Mouse (Mus musculus): ENCODE data around the gene Nek6. TPM values are rescaled to one million over a fixed set of nuclear protein-coding genes. Genes with fewer than 3 reads are reported as not detected.

The Nek6 gene
- polyA plus RNA-seq, 1 experiment from 2014 or later: 96.0 TPM

- Histone ChIP-seq H3K9ac (replicated peaks) (no peak overlapping the region), H3K4me3 (no peak overlapping the region), H3K27ac (replicated peaks) (no peak overlapping the region), H3K4me2 (replicated peaks) (no peak overlapping the region), H3K27me3 (no peaks in the 10 kb centered on the region), H3K36me3 (no peaks in the 10 kb centered on the region), H3K4me1 (no peaks in the 10 kb centered on the region; the same call in 1 of the 2 replicates), H3K9me3 (no peaks in the 10 kb centered on the region)
- WGBS: 81% methylated on average over 11 of the region's 11 CpGs
- no peak for ATAC-seq (ENCODE audit: low FRiP score, low read depth)
These were observed 26.9 kb upstream of the Nek6 start for GRCm38 (mm10) chr2:38484556-38484955.

- 88% methylated on average over 3 of the region's 3 CpGs for WGBS
- no peak overlapping the region for H3K27ac ChIP-seq (replicated peaks)
- H3K4me3 ChIP-seq: no peak overlapping the region
- H3K9me3 ChIP-seq: no peaks in the 10 kb centered on the region
- no peak for ATAC-seq (ENCODE audit: low FRiP score, low read depth)
- H3K27me3 ChIP-seq: no peaks in the 10 kb centered on the region
- no peaks in the 10 kb centered on the region for H3K36me3 ChIP-seq
- H3K9ac ChIP-seq (replicated peaks): no peak overlapping the region
- H3K4me2 ChIP-seq (replicated peaks): no peak overlapping the region
- no peaks in the 10 kb centered on the region; the same call in 1 of the 2 replicates for H3K4me1 ChIP-seq
These were observed 26.0 kb upstream of the Nek6 start for GRCm38 (mm10) chr2:38485409-38485808.

DNA sequence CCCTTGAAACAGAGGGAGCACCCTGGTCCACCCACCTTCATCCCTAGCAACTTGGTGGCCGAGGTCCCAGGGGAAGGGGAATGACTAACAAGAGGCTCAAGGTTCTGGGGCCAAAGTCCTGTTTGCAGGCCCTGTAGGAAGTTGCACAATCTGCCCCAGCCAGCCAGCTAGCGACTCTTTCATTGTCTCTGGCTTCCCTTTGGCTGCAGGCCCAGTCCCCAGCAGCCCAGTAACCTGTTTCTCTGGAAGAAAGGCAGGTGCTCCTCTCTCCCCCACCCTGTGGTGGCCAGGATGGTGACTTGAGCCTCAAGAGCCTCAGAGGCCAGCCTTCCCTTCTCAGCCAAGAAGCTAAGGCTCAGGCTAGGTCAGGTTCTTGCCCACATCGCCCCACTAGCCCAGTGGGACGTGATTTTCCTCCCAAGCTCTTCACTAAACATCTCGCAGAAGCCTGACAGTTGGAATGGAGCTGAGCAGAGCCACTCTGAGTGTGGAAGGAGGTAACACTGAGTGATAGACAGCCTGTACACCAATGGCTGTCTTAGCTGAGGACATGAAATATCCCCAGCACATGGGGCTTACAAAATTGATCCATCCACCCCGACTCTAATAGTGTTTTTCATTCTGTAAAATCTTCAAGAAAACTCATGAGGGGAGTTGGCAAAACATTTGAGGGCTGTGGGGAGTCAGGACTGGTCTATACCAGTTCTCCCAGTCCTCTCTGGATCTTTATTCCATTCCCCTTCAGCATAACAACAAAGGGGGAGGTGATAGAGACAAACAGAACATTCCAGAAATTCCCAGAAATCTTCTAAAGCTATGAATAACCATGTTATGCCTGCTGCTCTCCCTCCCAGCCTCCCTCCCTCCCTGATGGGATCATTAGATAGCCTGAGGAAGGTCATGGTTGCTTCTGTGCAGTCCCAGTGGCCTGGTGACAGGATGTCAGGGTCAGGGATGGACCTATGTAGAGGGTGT, 25.2 kb upstream of the Nek6 start:
- H3K27me3 ChIP-seq: no peaks in the 10 kb centered on the region
- ATAC-seq (ENCODE audit: low FRiP score, low read depth): no peak
- WGBS: 74% methylated on average over 6 of the region's 6 CpGs
- no peak overlapping the region for H3K9ac ChIP-seq (replicated peaks)
- no peaks in the 10 kb centered on the region for H3K36me3 ChIP-seq
- no peak overlapping the region for H3K4me3 ChIP-seq
- no peak overlapping the region for H3K27ac ChIP-seq (replicated peaks)
- H3K4me2 ChIP-seq (replicated peaks): no peak overlapping the region
- no peaks in the 10 kb centered on the region for H3K9me3 ChIP-seq
- no peaks in the 10 kb centered on the region; the same call in 1 of the 2 replicates for H3K4me1 ChIP-seq

DNA sequence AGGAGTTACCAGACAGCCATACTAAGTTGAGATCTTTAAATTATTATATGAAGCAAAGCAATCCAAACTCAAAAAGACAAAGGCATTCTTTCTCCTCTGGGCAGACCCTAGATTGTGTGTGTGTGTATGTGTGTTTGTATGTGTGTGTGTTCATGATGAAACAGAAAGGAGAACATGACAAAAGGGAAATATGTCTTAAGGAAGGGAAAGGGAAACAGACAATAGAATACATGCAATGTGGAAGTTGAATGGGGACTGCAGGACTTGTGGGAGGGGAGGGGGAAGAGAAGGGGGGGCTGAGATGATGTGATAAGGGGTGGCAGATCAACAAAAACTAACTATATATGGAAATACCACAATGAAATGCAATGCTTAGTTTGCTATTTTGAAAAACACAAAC, 13.8 kb upstream of the Nek6 start:
- H3K27me3 ChIP-seq: no peaks in the 10 kb centered on the region
- no peaks in the 10 kb centered on the region for H3K36me3 ChIP-seq
- no peaks in the 10 kb centered on the region for H3K9me3 ChIP-seq
- no peak overlapping the region for H3K4me3 ChIP-seq
- H3K9ac ChIP-seq (replicated peaks): no peak overlapping the region
- ATAC-seq (ENCODE audit: low FRiP score, low read depth): no peak
- H3K4me2 ChIP-seq (replicated peaks): no peak overlapping the region
- H3K27ac ChIP-seq (replicated peaks): no peak overlapping the region
- H3K4me1 ChIP-seq: no peaks in the 10 kb centered on the region

- H3K4me2 ChIP-seq (replicated peaks): no peak overlapping the region
- no peak overlapping the region for H3K9ac ChIP-seq (replicated peaks)
- no peaks in the 10 kb centered on the region for H3K4me1 ChIP-seq
- H3K36me3 ChIP-seq: no peaks in the 10 kb centered on the region
- no peak overlapping the region for H3K27ac ChIP-seq (replicated peaks)
- H3K9me3 ChIP-seq: no peaks in the 10 kb centered on the region
- peaks cover 3% of the 10 kb centered on the region; the same call in 1 of the 2 replicates for H3K27me3 ChIP-seq
- ATAC-seq (ENCODE audit: low FRiP score, low read depth): no peak
- WGBS: 17% methylated on average over 1 of the region's 1 CpGs
- H3K4me3 ChIP-seq: no peak overlapping the region
These were observed 9.8 kb upstream of the Nek6 start for GRCm38 (mm10) chr2:38501606-38502005.

DNA sequence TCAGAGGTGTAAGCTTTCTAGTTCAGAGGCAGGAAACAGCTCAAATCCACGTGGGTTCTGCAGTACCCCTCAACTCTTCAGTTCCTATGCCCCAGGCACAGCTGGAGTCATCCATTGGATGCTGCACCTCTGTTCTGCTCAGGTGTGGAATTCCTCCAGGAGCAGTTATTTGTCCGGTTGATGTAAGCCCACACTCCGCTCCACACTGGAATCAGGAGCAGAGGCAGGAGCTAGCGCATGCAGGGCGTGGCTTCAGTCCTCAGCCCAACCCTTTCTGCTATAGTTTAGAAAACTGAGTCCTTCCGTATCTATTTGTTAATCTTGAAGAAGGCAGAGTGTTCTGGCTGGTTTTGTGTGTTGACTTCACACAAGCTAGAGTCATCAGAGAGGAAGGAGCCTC, 9.3 kb upstream of the Nek6 start:
- H3K27me3 ChIP-seq: peaks cover 5% of the 10 kb centered on the region; the same call in 1 of the 2 replicates
- H3K9me3 ChIP-seq: no peaks in the 10 kb centered on the region
- no peaks in the 10 kb centered on the region for H3K4me1 ChIP-seq
- 75% methylated on average over 6 of the region's 6 CpGs for WGBS
- H3K27ac ChIP-seq (replicated peaks): no peak overlapping the region
- H3K4me2 ChIP-seq (replicated peaks): no peak overlapping the region
- H3K9ac ChIP-seq (replicated peaks): no peak overlapping the region
- ATAC-seq (ENCODE audit: low FRiP score, low read depth): no peak
- H3K36me3 ChIP-seq: no peaks in the 10 kb centered on the region
- H3K4me3 ChIP-seq: no peak overlapping the region

DNA sequence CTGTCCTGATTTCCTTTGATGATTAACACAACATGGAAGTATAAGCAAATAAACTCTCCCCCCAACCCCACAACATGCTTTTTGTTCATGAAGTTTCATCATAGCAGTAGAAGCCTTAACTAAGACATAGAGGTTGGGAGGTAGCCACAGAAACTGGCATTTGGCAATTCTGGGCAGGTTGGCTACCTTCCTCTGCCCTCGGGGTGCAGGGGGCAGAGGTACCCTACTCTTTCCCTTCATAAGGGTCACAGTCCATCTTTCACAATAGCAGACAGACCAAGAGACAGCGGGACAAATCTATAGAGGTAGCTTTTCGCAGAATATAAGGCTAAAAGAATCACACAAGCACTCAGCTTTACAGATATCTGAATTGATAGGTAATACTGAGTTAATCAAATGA, 8.7 kb upstream of the Nek6 start:
- no peaks in the 10 kb centered on the region for H3K4me1 ChIP-seq
- no peak overlapping the region for H3K4me2 ChIP-seq (replicated peaks)
- H3K9ac ChIP-seq (replicated peaks): no peak overlapping the region
- 96% methylated on average over 3 of the region's 3 CpGs for WGBS
- H3K27me3 ChIP-seq: peaks cover 5% of the 10 kb centered on the region; the same call in 1 of the 2 replicates
- ATAC-seq (ENCODE audit: low FRiP score, low read depth): no peak
- no peak overlapping the region for H3K27ac ChIP-seq (replicated peaks)
- no peaks in the 10 kb centered on the region for H3K9me3 ChIP-seq
- no peak overlapping the region for H3K4me3 ChIP-seq
- no peaks in the 10 kb centered on the region for H3K36me3 ChIP-seq

DNA sequence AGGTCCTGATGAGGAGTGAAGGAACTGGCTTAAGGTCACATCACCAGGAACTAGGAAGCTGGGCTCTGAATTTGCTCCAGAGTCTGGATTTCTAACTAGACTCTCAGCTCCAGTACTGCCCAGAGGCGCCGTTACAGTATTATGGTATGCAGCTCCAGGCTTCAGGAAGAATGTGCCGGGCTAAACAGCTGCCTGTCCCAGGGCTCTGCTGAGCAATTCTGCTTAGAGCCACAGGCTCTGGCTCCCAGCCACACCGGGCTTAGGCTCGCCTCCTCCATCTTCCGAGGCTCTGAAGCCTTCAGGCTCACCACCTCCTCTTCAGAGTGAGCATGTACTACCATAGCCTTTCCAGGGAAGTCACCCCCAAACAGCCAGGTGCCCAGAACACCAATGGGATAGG, 7.1 kb upstream of the Nek6 start:
- H3K9ac ChIP-seq (replicated peaks): no peak overlapping the region
- no peaks in the 10 kb centered on the region for H3K9me3 ChIP-seq
- H3K4me3 ChIP-seq: no peak overlapping the region
- peaks cover 5% of the 10 kb centered on the region; the same call in 1 of the 2 replicates for H3K27me3 ChIP-seq
- no peaks in the 10 kb centered on the region for H3K36me3 ChIP-seq
- no peak for ATAC-seq (ENCODE audit: low FRiP score, low read depth)
- H3K4me1 ChIP-seq: no peaks in the 10 kb centered on the region
- no peak overlapping the region for H3K4me2 ChIP-seq (replicated peaks)
- H3K27ac ChIP-seq (replicated peaks): no peak overlapping the region
- WGBS: 81% methylated on average over 6 of the region's 6 CpGs

DNA sequence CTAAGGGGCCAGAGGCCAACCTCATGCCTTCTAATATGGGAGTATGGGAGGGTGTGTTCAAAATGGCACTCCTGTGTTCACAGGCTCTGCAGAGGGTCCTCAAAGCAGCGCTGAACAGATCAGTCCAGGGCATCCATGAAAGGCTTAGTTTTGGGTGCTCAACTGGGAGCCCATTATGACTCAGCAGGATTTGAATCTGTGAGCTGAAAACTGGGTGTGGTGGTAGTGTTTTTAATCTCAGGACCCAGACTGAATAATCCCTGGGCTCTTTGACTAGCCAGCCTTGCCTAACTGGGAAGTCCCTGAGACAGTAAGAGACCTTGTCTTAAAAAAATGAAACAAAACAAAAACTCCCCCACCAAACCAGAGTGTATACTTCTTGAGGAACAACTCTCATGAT, 4.3 kb upstream of the Nek6 start:
- Histone ChIP-seq H3K4me3 (no peak overlapping the region), H3K9ac (replicated peaks) (no peak overlapping the region)
- WGBS: 90% methylated on average over 1 of the region's 1 CpGs

DNA sequence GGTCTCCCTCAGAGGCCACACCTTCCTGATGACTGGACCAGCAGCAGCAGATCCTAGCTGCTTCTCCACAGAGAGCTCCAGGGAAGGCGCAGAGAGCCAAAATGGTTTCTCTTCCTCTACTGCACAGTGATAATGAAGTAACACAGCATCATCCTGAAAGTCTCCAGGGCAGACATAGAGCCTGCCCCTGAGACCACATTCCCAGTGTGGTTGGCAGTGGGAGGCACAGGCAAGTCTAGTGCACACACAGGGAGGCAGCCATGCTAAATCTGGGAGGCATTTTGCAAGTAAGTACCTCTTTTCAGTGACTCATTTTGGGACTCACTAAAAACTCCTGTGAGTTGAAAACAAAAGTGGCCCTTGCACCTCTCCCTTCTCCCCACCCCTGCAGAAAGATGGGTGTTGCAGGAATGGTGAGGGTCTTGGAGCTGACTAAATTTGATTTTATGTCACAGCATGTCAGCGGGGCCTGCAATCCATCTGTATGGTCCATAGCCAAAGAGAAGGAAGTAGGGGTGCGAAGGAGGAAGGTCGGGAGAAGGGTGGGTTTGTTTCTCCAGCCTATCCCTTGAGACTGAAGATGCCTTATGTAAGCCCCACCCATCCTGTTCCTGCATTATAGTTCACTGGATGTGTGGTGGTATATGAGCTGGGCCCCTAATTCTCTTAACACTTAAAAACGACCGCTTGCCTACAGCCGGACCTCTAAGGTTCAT, 2.3 kb upstream of the Nek6 start:
- WGBS: 89% methylated on average over 7 of the region's 7 CpGs

More for the DNA sequence above, 4.3 kb upstream of the Nek6 start:
- no peaks in the 10 kb centered on the region for H3K36me3 ChIP-seq
- no peak for ATAC-seq (ENCODE audit: low FRiP score, low read depth)
- H3K27ac ChIP-seq (replicated peaks): no peak overlapping the region
- H3K4me1 ChIP-seq: peaks cover 2% of the 10 kb centered on the region; the same call in 1 of the 2 replicates
- H3K27me3 ChIP-seq: peaks cover 5% of the 10 kb centered on the region; the same call in 1 of the 2 replicates
- H3K9me3 ChIP-seq: no peaks in the 10 kb centered on the region
- no peak overlapping the region for H3K4me2 ChIP-seq (replicated peaks)

GRCm38 (mm10) chr2:38510120-38510519, 1.3 kb upstream of the Nek6 start:
- no peak overlapping the region for H3K27ac ChIP-seq (replicated peaks)
- no peaks in the 10 kb centered on the region for H3K36me3 ChIP-seq
- ATAC-seq (ENCODE audit: low FRiP score, low read depth): no peak
- no peak overlapping the region for H3K4me3 ChIP-seq
- H3K27me3 ChIP-seq: peaks cover 5% of the 10 kb centered on the region; the same call in 1 of the 2 replicates
- no peak overlapping the region for H3K9ac ChIP-seq (replicated peaks)
- 92% methylated on average over 1 of the region's 1 CpGs for WGBS
- H3K4me1 ChIP-seq: peaks cover 27% of the 10 kb centered on the region
- no peaks in the 10 kb centered on the region for H3K9me3 ChIP-seq
- H3K4me2 ChIP-seq (replicated peaks): no peak overlapping the region

More for the DNA sequence above, 2.3 kb upstream of the Nek6 start:
- ATAC-seq (ENCODE audit: low FRiP score, low read depth): no peak
- H3K36me3 ChIP-seq: no peaks in the 10 kb centered on the region
- no peak overlapping the region for H3K9ac ChIP-seq (replicated peaks)
- peaks cover 5% of the 10 kb centered on the region; the same call in 1 of the 2 replicates for H3K27me3 ChIP-seq
- no peak overlapping the region for H3K4me2 ChIP-seq (replicated peaks)
- no peak overlapping the region for H3K27ac ChIP-seq (replicated peaks)
- no peaks in the 10 kb centered on the region for H3K9me3 ChIP-seq
- peaks cover 19% of the 10 kb centered on the region for H3K4me1 ChIP-seq
- no peak overlapping the region for H3K4me3 ChIP-seq

Data from midbrain, embryonic 12.5 days (tissue).